Mouse (Mus musculus): ENCODE data around the gene Tbcc. TPM values are rescaled to one million over a fixed set of nuclear protein-coding genes. Genes with fewer than 3 reads are reported as not detected.
A peak's percentile ranks its signal among the peaks of the same experiment; 100 is the strongest.

Gene Tbcc
- total RNA-seq, 1 experiment from 2014 or later: 20.6 TPM

DNA sequence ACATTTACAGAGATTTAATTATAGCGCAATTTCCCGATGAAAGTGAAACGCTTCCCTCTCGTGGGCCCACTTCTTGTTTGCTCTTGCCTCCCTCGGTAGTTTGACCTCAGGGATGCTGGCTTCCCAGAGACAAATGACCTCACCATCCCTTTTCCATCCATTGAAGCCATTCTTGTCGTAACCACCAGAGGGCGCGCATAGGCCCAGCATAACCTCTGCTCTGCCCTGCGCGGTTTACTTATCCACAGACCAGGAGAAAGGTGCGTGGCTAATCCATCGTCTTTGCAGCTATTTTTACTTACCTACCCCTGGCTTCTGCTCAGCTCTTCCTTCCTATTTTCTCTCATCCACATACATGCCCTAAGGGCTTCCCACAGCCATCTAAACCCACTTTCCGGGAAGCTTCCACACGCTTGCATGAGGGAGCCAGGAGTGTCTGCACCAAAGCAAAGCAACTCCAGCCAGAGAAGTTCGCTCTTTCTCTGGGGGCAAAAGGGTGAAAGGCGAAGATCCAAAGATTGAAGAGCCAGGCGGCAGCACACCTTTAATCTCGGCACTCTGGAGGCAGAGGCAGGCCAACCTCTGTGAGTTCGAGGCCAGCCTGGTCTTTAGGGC lies 13.5 kb downstream of the Tbcc start:
- DNase-seq: peak; percentile 89

DNA sequence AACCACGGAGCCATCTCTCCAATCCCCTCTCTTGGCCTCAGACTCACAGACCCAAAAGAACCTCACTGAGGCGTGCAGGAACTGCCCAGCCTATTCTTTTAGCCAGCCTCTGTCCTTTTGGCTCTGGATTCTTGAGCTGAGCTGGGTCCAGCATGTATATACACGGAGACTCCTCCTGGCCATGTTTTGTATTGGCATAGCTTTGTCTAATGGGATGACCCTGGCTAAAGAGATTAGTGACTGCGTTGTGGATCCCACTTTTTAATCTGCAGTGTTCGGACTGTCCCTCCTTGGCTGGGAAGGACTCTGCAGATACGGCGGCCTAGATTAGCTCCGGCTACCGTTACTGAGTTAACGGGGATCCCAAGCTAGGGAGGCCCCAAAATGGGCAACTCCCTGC lies 19.7 kb downstream of the Tbcc start, which contains the start of gene Prph2:
TSS of gene Prph2 (plus strand) at position 274 of the 400 bp plus-strand sequence.
- DNase-seq: no peak

DNA sequence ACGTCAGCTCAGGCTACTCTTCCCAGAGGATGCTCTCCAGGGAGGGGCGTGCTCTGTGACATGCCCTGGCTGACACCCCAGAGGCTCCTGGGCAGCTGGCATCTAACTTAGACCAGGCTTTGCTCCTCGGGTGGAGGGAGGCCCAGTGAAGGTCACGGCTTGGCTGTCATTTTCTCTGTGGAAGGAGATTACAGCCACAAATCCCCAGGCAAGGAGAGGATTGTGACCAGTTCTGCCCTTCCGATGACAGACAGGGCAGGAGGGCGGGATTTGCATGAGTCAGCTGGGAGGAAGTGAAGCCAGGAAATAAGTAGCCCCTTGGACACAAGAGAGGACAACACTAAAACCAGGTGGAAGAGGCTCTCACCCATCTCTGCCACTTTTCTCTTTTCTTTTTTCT lies 21.8 kb downstream of the Tbcc start:
- peak; percentile 74 for DNase-seq

DNA sequence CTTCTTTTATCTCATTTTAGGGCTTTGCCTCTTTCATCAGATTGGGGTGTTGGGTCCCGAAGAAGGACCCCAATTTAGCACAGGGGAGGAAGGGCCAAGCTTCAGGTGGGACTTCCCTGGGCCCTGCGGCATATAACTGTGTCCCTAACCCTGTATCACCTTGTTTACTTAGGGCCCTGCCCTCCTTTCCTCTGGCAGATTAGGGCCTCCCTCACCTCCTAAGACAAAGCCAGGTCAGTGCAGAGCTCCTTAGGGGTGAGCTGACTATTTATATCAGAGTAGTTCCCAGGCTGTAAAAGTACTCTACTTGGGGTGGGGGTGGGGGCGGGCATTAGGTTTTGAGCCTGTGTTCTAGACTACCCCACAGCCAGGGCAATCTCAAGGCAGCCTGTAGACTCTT lies 24.6 kb downstream of the Tbcc start:
- no peak for DNase-seq

DNA sequence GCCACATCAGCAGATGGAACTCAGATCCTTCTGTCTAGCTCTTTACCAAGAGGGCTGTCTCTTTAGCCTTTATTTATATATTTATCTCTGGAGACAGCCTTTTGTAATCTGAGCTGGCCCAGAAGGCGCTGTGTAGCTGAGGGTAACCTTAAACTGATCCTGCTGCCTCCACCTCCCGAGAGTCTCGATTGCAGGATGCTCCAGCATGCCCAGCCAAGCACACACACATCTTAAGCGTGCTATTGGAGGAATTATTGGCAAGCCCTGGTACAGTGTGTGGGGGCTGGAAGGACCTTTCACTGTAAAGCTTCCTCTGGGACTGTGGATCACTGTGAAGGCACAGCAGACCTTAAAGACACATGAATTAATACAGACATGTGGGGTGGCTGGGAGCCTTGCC lies 28.5 kb downstream of the Tbcc start:
- DNase-seq: no peak

DNA sequence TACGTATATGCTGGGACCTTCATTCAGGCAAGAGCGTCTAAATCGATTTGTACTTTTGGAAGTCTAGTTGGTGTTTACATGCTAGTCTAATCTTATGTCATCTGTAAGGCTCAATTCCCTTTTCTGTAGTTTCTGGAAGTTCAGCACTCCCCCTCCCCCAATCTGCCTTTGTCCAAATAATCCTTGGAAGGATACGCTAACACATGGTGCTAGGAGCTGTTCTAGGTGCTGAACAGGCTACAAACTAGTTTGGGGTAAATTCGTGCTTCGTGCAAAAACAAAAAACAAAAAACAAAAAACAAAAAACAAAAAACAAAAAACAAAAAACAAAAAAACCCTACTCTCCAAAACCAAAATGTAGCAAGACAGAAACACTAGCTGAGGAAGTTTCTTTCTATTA lies 30.4 kb downstream of the Tbcc start:
- no peak for DNase-seq

DNA sequence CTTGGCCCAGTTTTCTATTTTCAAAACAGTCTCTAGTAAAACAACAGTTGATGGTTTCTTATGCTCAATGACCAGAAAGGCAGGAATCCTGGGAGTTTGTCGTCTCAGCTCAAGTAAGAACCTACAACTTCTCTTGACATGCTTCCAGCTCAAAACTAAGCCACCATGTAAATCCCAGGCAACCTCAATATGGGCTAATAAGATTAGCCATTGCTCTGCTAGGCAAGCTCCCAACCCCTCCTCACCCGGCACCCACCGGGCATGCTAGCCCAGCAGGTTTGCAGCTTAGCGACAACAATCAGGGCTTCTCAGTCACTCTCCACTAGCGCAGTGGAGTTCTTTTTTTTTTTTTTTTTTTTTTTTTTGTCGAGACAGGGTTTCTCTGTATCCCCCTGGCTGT lies 35.7 kb downstream of the Tbcc start:
- no peak for DNase-seq

DNA sequence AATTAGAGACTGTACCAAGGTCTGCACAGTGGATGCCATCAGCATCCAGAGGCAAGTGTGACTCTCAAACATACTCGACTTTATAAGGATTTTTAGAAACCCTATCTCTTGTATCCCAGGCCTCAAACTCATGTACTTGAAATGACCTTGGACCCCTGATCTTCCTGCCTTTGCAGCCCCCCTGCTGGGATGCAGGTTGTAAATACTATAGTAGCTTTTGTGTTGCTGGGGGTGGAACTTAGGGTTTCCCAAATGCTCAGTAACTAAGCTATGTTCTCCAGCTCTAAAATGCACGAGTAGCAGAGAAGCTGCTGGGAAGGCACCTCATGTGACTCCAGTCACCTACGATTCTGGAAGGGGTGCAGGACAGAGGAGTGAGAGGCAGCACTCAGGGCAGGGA lies 36.5 kb downstream of the Tbcc start:
- no peak for DNase-seq

DNA sequence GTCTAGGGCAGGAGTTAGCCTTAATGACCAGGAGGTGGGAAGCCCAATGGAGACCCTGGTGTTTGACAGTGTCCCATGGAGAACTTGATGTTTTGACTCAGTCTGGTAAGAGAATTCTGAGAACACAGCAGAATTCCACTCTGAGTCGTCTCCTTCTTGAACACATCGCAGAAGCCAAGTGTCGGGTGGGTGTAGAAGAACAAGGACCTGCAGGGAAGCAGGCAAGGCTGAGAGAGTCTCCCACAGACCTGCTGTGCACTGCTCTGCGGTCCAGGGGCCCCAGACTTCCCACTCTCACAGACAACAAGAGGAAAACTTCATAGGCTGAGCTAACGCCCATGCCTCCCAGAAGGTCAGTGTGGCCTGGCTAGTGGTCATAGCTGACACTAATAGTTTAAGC lies 37.3 kb downstream of the Tbcc start:
- no peak for DNase-seq

DNA sequence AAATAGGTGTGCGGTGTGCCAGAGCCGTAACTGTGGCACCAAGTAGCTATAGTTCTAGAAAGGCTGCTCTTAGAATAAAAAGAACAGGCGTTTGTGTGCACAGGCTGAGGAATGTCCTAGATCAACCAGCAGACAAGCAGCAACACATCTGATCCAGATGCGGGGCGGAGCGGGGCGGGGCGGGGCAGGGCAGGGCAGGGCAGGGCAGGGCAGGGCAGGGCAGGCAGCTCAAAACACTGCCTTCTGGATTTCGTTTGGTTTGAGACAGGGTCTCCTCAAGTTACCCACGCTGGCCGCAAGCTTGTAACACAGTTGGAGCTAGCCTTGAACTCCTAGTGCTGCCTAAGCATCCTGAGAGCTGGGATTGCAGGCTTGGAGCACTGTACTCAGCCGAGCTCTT lies 38.8 kb downstream of the Tbcc start:
- DNase-seq: no peak

DNA sequence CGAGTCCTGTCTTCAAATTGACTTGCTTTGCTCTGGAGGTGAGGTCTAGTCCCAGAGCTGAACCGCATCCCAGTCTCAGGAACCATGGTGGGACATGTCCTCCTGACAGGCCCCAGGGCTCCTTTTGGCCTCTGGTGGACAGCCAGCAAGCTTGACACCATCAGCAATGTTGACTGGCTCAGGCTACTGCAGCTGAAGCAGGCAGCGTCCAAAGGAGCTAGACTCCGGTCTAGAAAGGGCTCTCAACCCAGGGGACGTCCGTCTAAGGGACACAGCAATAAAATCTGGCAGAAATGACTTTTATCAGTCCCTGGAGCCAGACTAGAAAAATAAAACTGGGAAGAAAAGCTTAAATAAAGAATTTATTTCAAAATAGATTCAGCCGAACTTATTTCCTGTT lies 39.4 kb downstream of the Tbcc start:
- DNase-seq: no peak

DNA sequence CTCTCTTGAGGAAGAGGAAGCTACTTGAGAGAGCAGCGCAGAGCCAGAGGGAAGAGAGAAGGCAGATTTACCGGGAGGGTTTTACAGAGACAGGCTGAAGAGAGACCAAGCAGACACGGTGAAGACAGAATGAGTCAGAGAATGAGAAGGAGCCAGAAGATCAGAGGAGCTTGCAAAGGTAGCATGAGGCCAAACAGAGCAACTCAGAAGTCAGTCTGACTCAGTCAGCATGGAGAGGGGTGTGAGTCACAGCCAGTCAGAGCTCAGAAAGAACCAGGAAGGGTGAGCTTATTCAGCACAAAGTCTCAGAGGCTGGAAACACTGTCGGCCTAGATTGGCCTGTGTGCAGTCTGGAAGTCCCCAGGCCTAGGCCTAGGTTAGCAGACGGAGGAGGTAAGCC lies 42.5 kb downstream of the Tbcc start:
- DNase-seq: peak; percentile 57

DNA sequence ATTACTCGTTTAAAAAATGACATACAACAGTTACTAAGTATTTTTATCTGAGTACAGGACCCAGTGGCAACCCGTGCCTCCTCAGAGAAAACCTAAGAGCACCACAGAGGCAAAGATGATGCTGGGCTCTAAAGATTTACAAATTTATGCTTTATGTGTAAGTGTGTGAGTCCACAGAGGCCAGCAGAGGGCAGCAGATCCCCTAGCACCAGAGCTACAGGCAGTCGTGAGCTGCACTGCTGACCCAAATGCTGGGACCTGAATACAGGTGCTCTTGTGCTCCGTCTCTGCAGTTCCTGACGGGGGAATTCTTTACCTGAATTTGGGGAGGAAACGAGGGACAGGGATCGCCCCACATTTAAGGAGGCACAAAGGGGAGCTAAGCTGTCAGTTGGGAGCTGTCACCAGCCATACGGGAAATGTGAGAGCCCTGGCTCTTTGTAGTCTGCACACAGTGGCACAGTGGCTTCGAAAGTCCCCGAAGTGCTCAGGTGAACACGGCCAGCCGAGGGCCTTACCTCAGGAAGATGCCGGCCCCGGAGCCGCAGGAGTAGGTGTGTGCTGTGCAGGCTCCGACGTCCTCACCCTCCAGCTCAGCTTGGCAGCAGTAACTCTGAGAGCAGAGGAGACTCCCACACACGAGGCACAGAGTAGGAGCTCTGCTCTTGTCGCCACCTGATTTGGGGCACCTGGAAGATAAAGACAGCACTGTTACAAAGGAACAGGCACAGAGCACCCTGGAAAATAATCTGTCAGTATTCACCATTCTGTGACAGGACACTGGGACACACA lies 43.3 kb downstream of the Tbcc start:
- peak; percentile 78 for DNase-seq

DNA sequence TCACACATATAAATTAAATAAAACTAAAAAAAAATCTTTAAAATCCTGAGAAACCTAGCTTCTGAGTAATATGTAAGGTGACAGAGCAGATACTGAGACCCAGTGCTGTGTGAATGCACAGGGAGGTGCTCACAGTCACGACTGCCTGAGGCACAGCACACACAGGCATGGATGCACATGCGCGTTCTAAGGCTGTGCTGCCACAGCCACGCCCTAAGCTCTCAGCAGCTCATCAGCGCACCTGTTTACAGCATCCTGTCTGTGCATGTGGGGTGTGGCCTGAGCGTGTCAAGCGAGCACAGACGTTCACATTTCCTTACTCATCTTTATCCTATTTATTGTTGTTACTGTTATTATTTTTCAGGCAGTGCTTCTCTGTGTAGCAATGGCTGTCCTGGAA lies 50.0 kb downstream of the Tbcc start:
- DNase-seq: no peak

Other genes starting within 250 kb of the Tbcc start
- 32.3 and 34.7 TPM in 2 replicates for gene Klc4, start 244.7 kb upstream of the Tbcc start, total RNA-seq (2021)
- 127 and 134 TPM in 2 replicates for gene Mrpl2, start 244.5 kb upstream of the Tbcc start, total RNA-seq (2021)
- gene Cul7, start 240.3 kb upstream of the Tbcc start, total RNA-seq (2021): 45.5 and 52.3 TPM in 2 replicates
- gene Rrp36, start 216.3 kb upstream of the Tbcc start, total RNA-seq (2021): 23.7 and 25.7 TPM in 2 replicates
- gene Mea1, start 211.9 kb upstream of the Tbcc start, total RNA-seq (2021): 80.5 and 90.2 TPM in 2 replicates
- 80.0 and 83.6 TPM in 2 replicates for gene Klhdc3, start 209.8 kb upstream of the Tbcc start, total RNA-seq (2021)
- gene Ppp2r5d, start 185.6 kb upstream of the Tbcc start, total RNA-seq (2021): 47.1 and 49.0 TPM in 2 replicates
- 70.2 and 72.3 TPM in 2 replicates for gene Pex6, start 179.2 kb upstream of the Tbcc start, total RNA-seq (2021)
- gene Gnmt, start 161.5 kb upstream of the Tbcc start, total RNA-seq (2021): 6.9 and 124 TPM in 2 replicates
- 41.0 and 43.1 TPM in 2 replicates for gene Cnpy3, start 138.5 kb upstream of the Tbcc start, total RNA-seq (2021)
- 0.33 TPM in 1 of 2 replicates, not detected in the other for gene Ptcra, start 127.0 kb upstream of the Tbcc start, total RNA-seq (2021)
- 62.9 and 66.5 TPM in 2 replicates for gene 2310039H08Rik, start 118.0 kb upstream of the Tbcc start, total RNA-seq (2021)
- gene Rpl7l1, start 108.0 kb upstream of the Tbcc start, total RNA-seq (2021): 92.0 and 97.4 TPM in 2 replicates
- gene Bicral, start 32.2 kb upstream of the Tbcc start, total RNA-seq (2021): 19.4 and 20.1 TPM in 2 replicates
- not detected in 2 replicates for gene Prph2, start 19.8 kb downstream of the Tbcc start, total RNA-seq (2021)
- 73.5 and 76.3 TPM in 2 replicates for gene Ubr2, start 119.9 kb downstream of the Tbcc start, total RNA-seq (2021)

Data from adrenal gland, postnatal 14 days (tissue).